Mouse (Mus musculus): ENCODE results near the gene Olfr893. TPM values are rescaled to one million over a fixed set of nuclear protein-coding genes. Genes with fewer than 3 reads are reported as not detected.
"Not testable (repeated sequence)": the region's sequence is repeated elsewhere in the genome, so short reads cannot be mapped to it uniquely, and the experiment has no call there.

Olfr893 gene
- not detected in 2 replicates for polyA plus RNA-seq (2015; fragmentation: Nextera tagmentation; extraction: Ambion mirVana)

DNA sequence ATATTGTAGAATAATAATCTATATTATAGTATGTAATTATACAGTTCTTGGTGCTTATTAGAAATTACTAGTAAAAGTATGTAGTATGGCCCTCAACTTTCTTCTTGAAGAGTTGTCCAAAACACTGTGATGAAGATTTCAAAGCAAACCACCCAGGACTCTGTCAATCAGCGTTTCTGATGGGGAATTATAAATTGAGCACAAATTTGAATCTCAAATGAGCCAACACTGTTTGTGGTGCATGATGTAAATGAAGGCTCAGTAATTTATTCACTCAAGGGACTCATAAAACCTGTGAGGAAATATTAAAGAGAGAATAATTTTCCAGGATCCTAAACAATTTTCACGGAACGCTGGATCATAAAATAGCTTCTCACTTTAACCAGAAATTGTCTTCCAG lies at the start of gene Olfr893:
Gene Olfr893 (plus strand): TSS at position 301 of the 400 bp plus-strand sequence.
- DNase-seq (ENCODE audit: low spot score), result no peak

DNA sequence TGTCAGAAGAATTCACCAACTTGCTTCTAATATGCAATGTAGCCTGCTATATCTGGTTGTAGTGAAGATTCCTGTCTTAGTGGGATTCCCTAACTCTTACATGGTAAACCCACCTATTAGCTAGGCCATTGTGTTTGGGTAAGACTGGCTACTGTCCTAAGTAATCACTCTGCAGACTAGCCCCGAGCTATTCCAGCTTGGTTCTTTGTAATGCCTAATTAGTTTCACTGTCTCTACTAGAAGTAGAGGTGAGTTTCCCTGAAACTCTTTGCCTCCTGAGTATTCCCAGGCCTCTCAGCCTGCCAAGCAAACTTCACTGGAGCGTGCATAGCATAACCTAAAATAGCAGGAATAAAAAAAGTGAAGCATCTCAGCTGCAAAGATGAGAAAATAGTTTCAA lies 39.8 kb upstream of the Olfr893 start:
- DNase-seq (ENCODE audit: low spot score), result not testable (repeated sequence)

DNA sequence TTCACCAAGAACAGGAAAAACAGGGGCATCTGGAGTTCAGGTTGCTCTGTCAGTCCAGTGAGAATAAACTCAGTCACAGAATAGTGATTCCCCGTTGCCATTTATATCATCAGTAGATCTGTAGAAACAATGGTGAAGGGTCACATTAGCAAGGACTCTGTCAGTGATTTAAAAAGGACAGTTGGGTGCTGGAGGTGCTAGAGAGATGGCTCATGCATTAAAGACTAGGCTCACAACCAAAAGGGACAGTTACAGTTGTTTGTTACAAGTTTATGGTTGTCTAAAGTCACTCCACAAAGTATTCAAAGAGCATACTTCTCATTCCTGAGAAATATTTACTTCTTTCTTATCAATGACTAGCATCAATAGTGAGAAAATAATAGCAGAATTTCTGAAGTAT lies 27.4 kb upstream of the Olfr893 start, which contains the start of gene Olfr891:
Gene Olfr891 (minus strand): TSS at position 101 of the 400 bp plus-strand sequence.
- DNase-seq (ENCODE audit: low spot score), result no peak

DNA sequence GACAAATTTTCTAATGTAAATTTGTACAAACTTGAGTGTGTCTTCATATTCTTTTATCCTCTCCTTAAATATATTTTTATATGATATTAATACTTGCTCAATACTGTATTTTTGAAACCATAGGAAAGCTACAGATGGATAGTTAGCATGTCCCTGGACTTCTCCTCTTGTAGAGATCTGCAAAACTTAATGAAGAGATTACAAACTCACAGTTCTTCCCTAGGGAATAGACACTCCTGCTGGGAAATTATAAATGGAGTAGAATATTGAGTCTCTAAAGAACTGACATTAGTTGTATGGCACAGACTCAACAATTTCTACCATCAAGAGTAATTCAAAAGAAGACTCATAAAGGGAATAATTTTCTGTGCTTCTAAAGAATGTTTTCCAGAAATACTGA lies 9.6 kb downstream of the Olfr893 start, which contains the start of gene Olfr894:
Gene Olfr894 (plus strand): TSS at position 301 of the 400 bp plus-strand sequence.
- no peak for DNase-seq (ENCODE audit: low spot score)

DNA sequence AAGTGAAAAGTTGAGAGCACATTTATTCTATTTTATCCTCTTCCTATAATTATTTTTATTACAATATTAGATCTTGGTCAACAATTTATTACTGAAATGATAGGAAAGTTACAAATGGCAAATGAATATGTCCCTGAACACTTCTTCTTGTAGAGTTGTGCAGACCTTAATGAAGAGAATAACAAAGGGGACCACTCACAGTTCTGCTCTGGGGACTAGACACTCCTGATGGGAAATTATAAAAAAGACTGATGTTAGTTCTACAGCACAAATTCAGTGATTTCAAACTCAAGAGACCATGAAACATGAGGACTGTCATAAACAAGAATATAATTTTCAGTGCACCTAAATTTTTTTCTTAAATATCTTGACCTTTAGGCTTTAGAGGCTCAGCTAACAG lies 44.3 kb downstream of the Olfr893 start, which contains the start of gene Olfr143:
Gene Olfr143 (plus strand): TSS at position 301 of the 400 bp plus-strand sequence.
- no peak for DNase-seq (ENCODE audit: low spot score)

Other genes starting within 250 kb of the Olfr893 start
- gene Olfr881, start 216.5 kb upstream of the Olfr893 start, polyA plus RNA-seq (2015; fragmentation: Nextera tagmentation; extraction: Ambion mirVana), result not detected in 2 replicates
- not detected in 2 replicates for gene Olfr883, start 182.6 kb upstream of the Olfr893 start, polyA plus RNA-seq (2015; fragmentation: Nextera tagmentation; extraction: Ambion mirVana)
- gene Olfr884, start 161.8 kb upstream of the Olfr893 start, polyA plus RNA-seq (2015; fragmentation: Nextera tagmentation; extraction: Ambion mirVana), result not detected in 2 replicates
- gene Olfr885, start 147.0 kb upstream of the Olfr893 start, polyA plus RNA-seq (2015; fragmentation: Nextera tagmentation; extraction: Ambion mirVana), result not detected in 2 replicates
- not detected in 2 replicates for gene Olfr887, start 124.3 kb upstream of the Olfr893 start, polyA plus RNA-seq (2015; fragmentation: Nextera tagmentation; extraction: Ambion mirVana)
- gene Olfr888, start 100.2 kb upstream of the Olfr893 start, polyA plus RNA-seq (2015; fragmentation: Nextera tagmentation; extraction: Ambion mirVana), result not detected in 2 replicates
- gene Olfr889, start 93.2 kb upstream of the Olfr893 start, polyA plus RNA-seq (2015; fragmentation: Nextera tagmentation; extraction: Ambion mirVana), result 0.06 and 0.12 TPM in 2 replicates
- not detected in 2 replicates for gene Olfr890, start 65.8 kb upstream of the Olfr893 start, polyA plus RNA-seq (2015; fragmentation: Nextera tagmentation; extraction: Ambion mirVana)
- not detected in 2 replicates for gene Olfr891, start 27.5 kb upstream of the Olfr893 start, polyA plus RNA-seq (2015; fragmentation: Nextera tagmentation; extraction: Ambion mirVana)
- not detected in 2 replicates for gene Olfr894, start 9.7 kb downstream of the Olfr893 start, polyA plus RNA-seq (2015; fragmentation: Nextera tagmentation; extraction: Ambion mirVana)
- not detected in 2 replicates for gene Olfr143, start 44.4 kb downstream of the Olfr893 start, polyA plus RNA-seq (2015; fragmentation: Nextera tagmentation; extraction: Ambion mirVana)
- not detected in 2 replicates for gene Olfr895, start 59.5 kb downstream of the Olfr893 start, polyA plus RNA-seq (2015; fragmentation: Nextera tagmentation; extraction: Ambion mirVana)
- gene Olfr896-ps1, start 82.7 kb downstream of the Olfr893 start, polyA plus RNA-seq (2015; fragmentation: Nextera tagmentation; extraction: Ambion mirVana), result not detected in 2 replicates
- not detected in 2 replicates for gene Olfr25, start 120.7 kb downstream of the Olfr893 start, polyA plus RNA-seq (2015; fragmentation: Nextera tagmentation; extraction: Ambion mirVana)
- not detected in 2 replicates for gene Olfr898, start 140.0 kb downstream of the Olfr893 start, polyA plus RNA-seq (2015; fragmentation: Nextera tagmentation; extraction: Ambion mirVana)
- not detected in 2 replicates for gene Olfr250, start 158.5 kb downstream of the Olfr893 start, polyA plus RNA-seq (2015; fragmentation: Nextera tagmentation; extraction: Ambion mirVana)
- not detected in 2 replicates for gene Olfr251, start 168.7 kb downstream of the Olfr893 start, polyA plus RNA-seq (2015; fragmentation: Nextera tagmentation; extraction: Ambion mirVana)
- gene Olfr147, start 193.3 kb downstream of the Olfr893 start, polyA plus RNA-seq (2015; fragmentation: Nextera tagmentation; extraction: Ambion mirVana), result not detected in 2 replicates
- not detected in 2 replicates for gene Olfr901, start 221.1 kb downstream of the Olfr893 start, polyA plus RNA-seq (2015; fragmentation: Nextera tagmentation; extraction: Ambion mirVana)
- gene Olfr902, start 239.3 kb downstream of the Olfr893 start, polyA plus RNA-seq (2015; fragmentation: Nextera tagmentation; extraction: Ambion mirVana), result not detected in 2 replicates